Mouse (Mus musculus): ENCODE results near the gene Stk16. TPM values are rescaled to one million over a fixed set of nuclear protein-coding genes. Genes with fewer than 3 reads are reported as not detected.
A peak's percentile ranks its signal among the peaks of the same experiment; 100 is the strongest.

Gene Stk16
- polyA plus RNA-seq, 1 experiment: not detected

DNA sequence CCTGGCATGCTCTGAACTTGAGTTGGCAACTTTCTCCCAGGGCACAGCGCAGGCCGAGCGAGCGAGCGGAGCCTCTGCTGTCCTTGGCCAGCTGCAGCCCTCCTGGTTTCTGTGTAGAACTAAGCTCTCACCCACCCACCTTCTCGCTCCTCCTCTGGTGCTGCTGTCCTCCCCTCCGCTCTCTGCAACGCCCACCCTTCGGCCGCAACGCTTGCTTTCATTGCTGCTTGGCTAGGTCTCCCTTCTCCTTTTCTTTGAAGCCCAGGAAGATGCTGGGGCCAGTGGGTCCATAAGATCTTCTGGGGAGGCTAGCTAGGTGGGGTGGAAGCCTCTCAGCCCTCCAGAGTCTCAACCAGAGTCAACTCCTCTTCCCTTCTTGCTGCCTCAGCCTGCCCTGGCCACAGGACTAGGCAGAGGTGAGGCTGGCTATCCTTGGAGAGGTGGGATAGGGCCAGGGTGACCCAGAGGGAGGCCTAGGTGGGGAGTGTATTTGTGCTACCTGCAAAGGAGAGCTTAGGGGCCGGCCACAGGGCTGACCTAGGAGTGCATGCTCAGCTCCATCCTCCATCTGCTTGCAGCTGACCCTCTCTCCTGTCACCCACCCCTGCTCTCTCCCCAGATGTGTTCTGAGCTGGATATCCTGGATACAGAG is 33.7 kb downstream of the Stk16 start:
- TF ChIP-seq POLR2A (IDR thresholded peaks at IDR 0.05; ENCODE audit: insufficient read depth, low read depth, low read length) (no peak), CTCF (IDR thresholded peaks at IDR 0.05; ENCODE audit: insufficient read depth, low read depth, low read length) (no peak)
- peaks cover 37% of the 10 kb centered on the region for H3K4me1 ChIP-seq (ENCODE audit: control insufficient read depth, insufficient read depth, low read length)
- H3K27ac ChIP-seq (ENCODE audit: insufficient read depth, low read depth, low read length): no peak overlapping the region
- no peak overlapping the region for H3K4me3 ChIP-seq (ENCODE audit: insufficient read depth, low read depth, low read length)
- WGBS: 69% methylated on average over 12 of the region's 12 CpGs

DNA sequence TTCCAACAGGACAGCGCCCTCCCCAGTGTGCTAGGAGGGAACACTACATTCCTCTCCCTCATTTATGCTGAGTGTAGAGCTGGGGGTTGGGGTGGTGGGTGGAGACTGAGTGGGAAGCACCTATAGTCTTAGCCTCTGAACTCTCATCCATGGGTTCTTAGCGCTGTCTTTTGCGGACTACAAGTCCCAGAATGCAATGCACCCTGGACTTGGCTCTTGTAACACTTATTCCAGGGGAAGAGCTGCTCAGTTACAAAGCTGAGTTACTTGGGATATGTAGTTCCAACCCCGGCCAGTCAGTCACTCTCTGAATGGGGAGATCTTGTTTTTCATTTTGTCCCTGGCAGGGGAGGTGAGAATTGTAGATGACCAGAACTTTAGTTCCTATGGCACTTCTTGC is 34.2 kb downstream of the Stk16 start:
- no peak for TF ChIP-seq POLR2A (IDR thresholded peaks at IDR 0.05; ENCODE audit: insufficient read depth, low read depth, low read length)
- no peak for TF ChIP-seq CTCF (IDR thresholded peaks at IDR 0.05; ENCODE audit: insufficient read depth, low read depth, low read length)
- Histone ChIP-seq H3K4me1 (ENCODE audit: control insufficient read depth, insufficient read depth, low read length) (peaks cover 37% of the 10 kb centered on the region), H3K4me3 (ENCODE audit: insufficient read depth, low read depth, low read length) (no peak overlapping the region), H3K27ac (ENCODE audit: insufficient read depth, low read depth, low read length) (no peak overlapping the region)
- 19% methylated on average over 4 of the region's 4 CpGs for WGBS

DNA sequence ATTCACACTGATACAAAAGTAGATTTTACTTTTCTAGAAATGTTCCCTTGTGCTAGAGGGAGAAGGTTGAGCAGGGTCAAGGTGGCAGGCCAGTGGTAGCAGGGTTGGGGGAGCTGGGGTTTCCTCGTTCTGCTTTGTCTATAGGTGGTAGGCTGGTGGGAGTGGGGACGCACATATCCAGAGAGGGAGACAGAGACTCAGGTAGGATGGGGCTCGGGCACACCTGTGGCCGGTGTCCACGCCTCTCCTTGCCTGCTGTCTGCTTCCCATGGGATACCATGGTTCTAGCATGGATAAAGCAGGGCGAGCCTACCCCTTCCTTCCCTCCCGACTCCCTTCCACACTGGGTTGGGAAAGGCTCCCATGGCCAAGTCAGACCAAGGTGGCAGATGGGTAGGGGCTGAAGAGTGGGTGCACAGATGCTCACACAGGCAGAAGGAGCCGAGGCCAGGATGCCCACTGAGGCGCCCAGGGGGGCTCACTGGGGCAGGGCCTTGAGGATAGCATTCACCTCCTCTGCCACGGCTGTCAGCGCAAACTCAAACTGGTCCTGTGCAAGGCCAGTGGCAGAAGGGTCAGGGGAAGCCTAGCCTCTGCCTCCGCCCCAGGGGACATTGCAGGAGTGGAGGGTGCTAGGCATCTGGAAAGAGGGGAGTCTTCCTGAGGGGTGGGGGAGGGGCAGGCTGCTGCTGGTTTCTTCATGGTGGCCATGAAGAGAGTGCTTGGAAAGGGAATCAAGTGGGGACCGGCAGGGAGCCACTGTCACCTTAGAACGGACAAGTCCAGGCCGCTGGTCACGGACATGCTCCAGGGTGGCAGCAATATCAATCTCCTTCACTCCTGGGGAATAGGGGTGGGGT is 36.7 kb downstream of the Stk16 start:
- TF ChIP-seq POLR2A (IDR thresholded peaks at IDR 0.05; ENCODE audit: insufficient read depth, low read depth, low read length): no peak
- TF ChIP-seq CTCF (IDR thresholded peaks at IDR 0.05; ENCODE audit: insufficient read depth, low read depth, low read length): no peak
- Histone ChIP-seq H3K27ac (ENCODE audit: insufficient read depth, low read depth, low read length) (peak overlapping the region; percentile 47; the same call in 1 of the 2 replicates), H3K4me3 (ENCODE audit: insufficient read depth, low read depth, low read length) (no peak overlapping the region), H3K4me1 (ENCODE audit: control insufficient read depth, insufficient read depth, low read length) (peaks cover 46% of the 10 kb centered on the region)
- 80% methylated on average over 16 of the region's 16 CpGs for WGBS

DNA sequence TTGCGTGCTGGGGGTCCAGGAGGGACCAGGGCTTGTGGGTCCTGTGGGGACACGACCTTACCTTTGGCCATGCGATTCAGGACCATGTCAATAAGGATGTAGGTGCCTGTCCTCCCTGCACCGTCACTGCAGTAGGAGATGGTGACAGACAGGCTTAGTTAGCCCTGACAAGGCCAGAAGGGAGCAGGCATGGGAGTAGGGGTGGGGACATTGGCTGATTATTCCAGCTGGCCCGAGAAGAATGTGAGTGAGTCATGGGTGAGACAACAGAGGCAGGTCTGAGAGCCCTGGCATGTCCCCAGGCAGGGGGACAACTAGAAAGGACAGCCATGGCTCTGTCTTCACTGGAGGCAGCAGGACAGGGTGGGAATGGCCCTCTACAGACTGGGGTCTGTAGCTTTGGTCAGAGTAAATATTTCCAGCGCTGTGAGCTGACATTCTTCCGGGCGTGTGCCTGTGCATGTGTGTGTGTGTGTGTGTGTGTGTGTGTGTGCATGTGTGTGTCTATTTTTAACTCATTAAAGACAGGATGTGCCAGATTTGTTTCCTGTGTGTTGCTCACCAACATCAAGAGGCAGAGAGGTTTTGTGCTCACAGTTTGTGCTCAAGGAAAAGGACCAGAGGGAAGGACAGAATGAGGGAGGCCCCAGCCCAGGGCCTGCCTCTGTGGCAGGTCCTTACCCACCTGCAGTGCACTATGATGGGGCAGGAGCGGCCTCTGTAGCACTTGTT is 37.6 kb downstream of the Stk16 start:
- TF ChIP-seq CTCF (IDR thresholded peaks at IDR 0.05; ENCODE audit: insufficient read depth, low read depth, low read length) (no peak), POLR2A (IDR thresholded peaks at IDR 0.05; ENCODE audit: insufficient read depth, low read depth, low read length) (no peak)
- H3K27ac ChIP-seq (ENCODE audit: insufficient read depth, low read depth, low read length): peak overlapping the region; percentile 47; the same call in 1 of the 2 replicates
- H3K4me3 ChIP-seq (ENCODE audit: insufficient read depth, low read depth, low read length): no peak overlapping the region
- H3K4me1 ChIP-seq (ENCODE audit: control insufficient read depth, insufficient read depth, low read length): peaks cover 51% of the 10 kb centered on the region
- WGBS: 38% methylated on average over 9 of the region's 9 CpGs

DNA sequence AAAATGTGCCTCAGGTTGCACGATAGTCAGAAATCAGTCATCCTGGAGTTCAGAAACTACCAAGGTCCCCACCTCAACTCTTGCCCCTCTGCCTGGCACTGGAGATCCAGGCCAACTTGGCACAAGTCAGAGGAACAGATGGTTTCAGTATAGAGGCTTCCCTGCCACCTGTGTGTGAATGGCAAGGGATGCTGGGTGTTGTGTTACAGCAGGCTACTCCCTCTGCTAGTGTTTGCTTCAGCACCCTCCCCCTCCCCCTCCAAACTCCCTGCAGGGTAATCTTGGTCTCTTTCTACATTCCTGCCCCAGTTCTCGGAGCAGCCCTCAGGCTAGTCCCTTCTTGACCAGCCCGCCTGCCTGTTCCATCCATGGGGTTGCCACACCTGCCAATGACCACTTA is 39.9 kb downstream of the Stk16 start:
- WGBS: 81% methylated on average over 3 of the region's 3 CpGs
- H3K4me1 ChIP-seq (ENCODE audit: control insufficient read depth, insufficient read depth, low read length): peaks cover 39% of the 10 kb centered on the region
- H3K4me3 ChIP-seq (ENCODE audit: insufficient read depth, low read depth, low read length): no peak overlapping the region
- H3K27ac ChIP-seq (ENCODE audit: insufficient read depth, low read depth, low read length): no peak overlapping the region
- no peak for TF ChIP-seq CTCF (IDR thresholded peaks at IDR 0.05; ENCODE audit: insufficient read depth, low read depth, low read length)
- TF ChIP-seq POLR2A (IDR thresholded peaks at IDR 0.05; ENCODE audit: insufficient read depth, low read depth, low read length): no peak

DNA sequence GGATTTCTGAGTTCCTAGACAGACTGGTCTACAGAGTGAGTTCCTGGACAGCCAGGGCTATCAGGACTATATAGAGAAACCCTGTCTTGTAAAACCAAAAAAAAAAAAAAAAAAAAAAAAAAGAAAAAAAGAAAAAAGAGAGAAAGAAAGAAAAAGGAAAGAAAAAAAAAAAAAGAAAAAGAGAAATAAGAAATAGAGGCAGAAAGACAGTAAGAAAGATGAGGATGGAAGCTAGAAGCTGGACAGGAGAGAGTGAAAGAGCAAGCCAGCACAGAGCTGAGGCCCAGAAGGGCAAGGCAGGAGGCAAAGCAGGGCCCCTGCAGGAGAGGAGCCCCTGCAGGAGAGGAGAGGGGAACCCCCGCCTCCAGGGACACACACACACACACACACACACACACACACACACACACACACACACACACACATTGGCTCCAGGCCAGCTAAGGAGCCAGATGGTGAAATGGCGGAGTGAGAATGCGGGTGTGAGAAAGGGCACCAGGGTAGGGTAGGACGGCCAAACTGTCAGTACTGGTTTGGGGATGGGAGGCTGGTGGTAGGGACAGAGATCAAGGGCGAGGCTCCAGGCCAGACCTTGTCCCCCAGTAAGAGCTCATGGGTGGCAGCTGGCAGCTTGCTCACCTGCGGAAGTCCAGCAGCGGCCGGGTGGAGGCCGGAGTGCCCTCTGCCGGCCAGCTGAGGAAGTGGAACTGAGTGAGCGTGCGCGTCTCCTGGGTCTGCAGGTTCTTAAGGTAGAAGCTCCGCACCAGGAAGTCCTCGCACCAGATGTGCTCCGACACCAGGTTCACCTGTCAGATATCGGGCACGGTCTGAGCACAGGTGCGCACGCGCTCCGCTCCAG is 40.7 kb downstream of the Stk16 start:
- peak overlapping the region; percentile 12 for H3K4me3 ChIP-seq (ENCODE audit: insufficient read depth, low read depth, low read length)
- 8% methylated on average over 21 of the region's 22 CpGs for WGBS

DNA sequence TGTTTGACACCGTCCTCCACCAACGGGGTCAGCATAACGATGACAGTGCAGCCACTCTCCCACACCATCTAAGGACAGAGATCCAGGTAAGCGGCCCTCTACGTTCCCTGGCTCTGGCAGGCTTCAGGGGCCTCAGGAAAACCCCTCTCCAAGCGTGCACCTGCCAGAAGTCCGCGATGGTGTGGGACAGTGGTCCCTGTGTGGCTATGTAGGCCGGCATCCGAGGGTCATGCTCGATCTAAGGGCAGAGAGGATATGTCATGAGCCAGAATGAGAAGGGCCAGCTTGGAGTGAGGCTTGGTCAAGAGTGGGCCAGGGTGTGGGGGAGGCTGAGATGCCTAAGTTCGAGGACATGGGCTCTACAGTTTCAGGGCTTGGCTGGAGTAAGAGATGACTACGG is 41.7 kb downstream of the Stk16 start:
- Histone ChIP-seq H3K4me3 (ENCODE audit: insufficient read depth, low read depth, low read length) (no peak overlapping the region), H3K27ac (ENCODE audit: insufficient read depth, low read depth, low read length) (no peak overlapping the region), H3K4me1 (ENCODE audit: control insufficient read depth, insufficient read depth, low read length) (peaks cover 38% of the 10 kb centered on the region)
- TF ChIP-seq CTCF (IDR thresholded peaks at IDR 0.05; ENCODE audit: insufficient read depth, low read depth, low read length): no peak
- TF ChIP-seq POLR2A (IDR thresholded peaks at IDR 0.05; ENCODE audit: insufficient read depth, low read depth, low read length): no peak
- 79% methylated on average over 13 of the region's 13 CpGs for WGBS

More for the DNA sequence above, 40.7 kb downstream of the Stk16 start:
- TF ChIP-seq POLR2A (IDR thresholded peaks at IDR 0.05; ENCODE audit: insufficient read depth, low read depth, low read length): no peak
- TF ChIP-seq CTCF (IDR thresholded peaks at IDR 0.05; ENCODE audit: insufficient read depth, low read depth, low read length): peak; percentile 87
- Histone ChIP-seq H3K4me1 (ENCODE audit: control insufficient read depth, insufficient read depth, low read length) (peaks cover 42% of the 10 kb centered on the region), H3K27ac (ENCODE audit: insufficient read depth, low read depth, low read length) (0 out of 2 replicates have a peak overlapping the region, but pooled peaks have one; percentile 14)

DNA sequence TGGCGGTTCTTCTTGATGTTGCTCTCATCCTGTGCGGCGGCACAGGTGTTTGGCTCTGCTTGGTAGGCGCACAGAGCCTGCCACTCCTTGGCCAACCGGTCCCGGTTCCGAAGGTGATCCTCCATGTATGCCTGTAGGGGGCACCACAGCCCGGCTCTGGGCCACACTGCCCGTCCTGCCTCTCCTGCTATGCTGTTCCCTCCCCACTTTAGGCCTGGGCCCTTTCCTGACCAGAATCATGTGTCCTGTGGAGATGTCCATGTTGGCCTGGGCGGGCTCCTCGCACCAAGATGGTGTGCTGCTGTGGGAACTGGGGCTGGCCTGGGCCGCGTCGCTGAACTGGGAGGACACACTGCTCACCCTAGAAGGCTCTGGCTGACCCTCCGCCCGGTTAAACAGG is 42.4 kb downstream of the Stk16 start:
- TF ChIP-seq POLR2A (IDR thresholded peaks at IDR 0.05; ENCODE audit: insufficient read depth, low read depth, low read length) (no peak), CTCF (IDR thresholded peaks at IDR 0.05; ENCODE audit: insufficient read depth, low read depth, low read length) (no peak)
- H3K4me1 ChIP-seq (ENCODE audit: control insufficient read depth, insufficient read depth, low read length): peaks cover 31% of the 10 kb centered on the region
- 80% methylated on average over 16 of the region's 16 CpGs for WGBS

More for the DNA sequence above, 42.4 kb downstream of the Stk16 start:
- Histone ChIP-seq H3K27ac (ENCODE audit: insufficient read depth, low read depth, low read length) (no peak overlapping the region), H3K4me3 (ENCODE audit: insufficient read depth, low read depth, low read length) (no peak overlapping the region)
